Mouse (Mus musculus): ENCODE data around the gene Ube2d3. TPM values are rescaled to one million over a fixed set of nuclear protein-coding genes. Genes with fewer than 3 reads are reported as not detected.

Gene Ube2d3
- polyA plus RNA-seq (2015; fragmentation: Nextera tagmentation; extraction: Ambion mirVana): 497 and 511 TPM in 2 replicates

DNA sequence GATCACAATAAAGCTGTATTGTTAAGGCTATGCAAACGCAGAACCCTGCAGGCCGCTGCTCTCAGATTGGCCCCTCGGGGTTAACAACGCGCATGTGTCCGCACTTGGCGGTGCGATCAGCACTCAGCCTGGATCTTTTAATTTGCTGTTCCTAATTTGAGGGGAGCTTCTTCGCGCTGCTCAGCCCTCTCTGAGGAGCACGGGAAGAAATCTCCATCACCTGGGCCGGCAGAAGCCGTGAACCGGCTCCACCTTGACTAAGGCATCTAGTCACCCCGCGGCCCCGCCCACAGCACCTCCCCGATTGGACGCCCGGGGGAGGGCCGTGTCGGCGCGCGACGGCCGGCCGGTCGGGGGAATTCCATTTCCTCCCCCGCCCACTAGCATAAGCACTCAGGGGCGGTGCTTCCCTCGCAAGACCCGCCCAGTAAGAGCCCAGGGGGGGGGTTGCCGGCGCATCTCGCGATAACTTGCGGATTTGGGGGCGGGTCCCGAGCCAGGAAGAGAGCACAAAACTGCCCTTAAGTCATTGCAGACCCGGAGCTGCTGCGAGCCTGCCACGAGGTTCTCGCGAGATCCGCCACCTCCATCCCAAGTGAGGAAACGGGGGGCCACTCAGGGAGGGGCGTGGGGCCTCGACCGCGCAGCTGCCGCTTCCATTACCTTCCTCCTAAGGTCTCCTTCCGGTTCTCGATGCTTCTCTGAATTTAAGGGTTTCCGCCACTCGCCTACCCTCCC, at the start of gene Ube2d3:
Gene Ube2d3 (plus strand): TSS at position 392 of the 738 bp plus-strand sequence.
- no peaks in the 10 kb centered on the region for H3K27me3 ChIP-seq (replicated peaks; ENCODE audit: control insufficient read depth, insufficient read depth, low read length)
- peaks cover 4% of the 10 kb centered on the region; the same call in 1 of the 2 replicates for H3K4me1 ChIP-seq (ENCODE audit: control insufficient read depth, insufficient read depth, low read length)
- peak within 1 kb of the TSS; percentile 96 for H3K9ac ChIP-seq (ENCODE audit: low read depth, low read length)
- WGBS: under 1% methylated on average over 53 of the region's 56 CpGs
- H3K9me3 ChIP-seq (ENCODE audit: control insufficient read depth, low read length): no peaks in the 10 kb centered on the region
- H3K4me2 ChIP-seq (ENCODE audit: low read depth, low read length): peak within 1 kb of the TSS; percentile 65
- peak; percentile 93 for ATAC-seq
- H3K27ac ChIP-seq (ENCODE audit: low read length): peak within 1 kb of the TSS; percentile 100
- peak within 1 kb of the TSS; percentile 90 for H3K4me3 ChIP-seq (ENCODE audit: low read length)
- H3K36me3 ChIP-seq (ENCODE audit: control insufficient read depth, insufficient read depth, low read length): no peaks in the 10 kb centered on the region

DNA sequence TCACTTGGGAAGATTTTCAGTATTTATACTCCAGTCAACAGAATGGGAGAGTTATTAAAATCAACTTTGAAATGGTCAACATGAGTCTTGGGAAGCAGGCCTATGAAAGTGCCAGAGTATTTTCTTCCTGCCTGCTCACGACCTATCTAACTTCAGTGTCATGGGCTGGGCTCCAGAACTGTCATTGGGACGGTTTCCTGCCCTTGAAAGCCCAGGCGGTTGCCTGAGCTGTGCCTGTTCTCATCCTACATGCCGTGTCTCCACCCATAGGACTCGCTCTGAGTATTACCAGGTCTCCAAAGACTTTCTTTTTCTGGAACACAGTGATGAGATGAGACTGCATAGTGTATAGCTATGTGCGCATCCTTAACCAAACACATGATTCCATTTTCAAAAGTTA, 44.8 kb upstream of the Ube2d3 start:
- ATAC-seq: no peak
- Histone ChIP-seq H3K9me3 (ENCODE audit: control insufficient read depth, low read length) (no peaks in the 10 kb centered on the region), H3K4me3 (ENCODE audit: low read length) (no peak overlapping the region), H3K27ac (ENCODE audit: low read length) (no peak overlapping the region), H3K36me3 (ENCODE audit: control insufficient read depth, insufficient read depth, low read length) (no peaks in the 10 kb centered on the region), H3K4me2 (ENCODE audit: low read depth, low read length) (no peak overlapping the region), H3K4me1 (ENCODE audit: control insufficient read depth, insufficient read depth, low read length) (peaks cover 4% of the 10 kb centered on the region; the same call in 1 of the 2 replicates), H3K27me3 (replicated peaks; ENCODE audit: control insufficient read depth, insufficient read depth, low read length) (no peaks in the 10 kb centered on the region), H3K9ac (ENCODE audit: low read depth, low read length) (no peak overlapping the region)
- 67% methylated on average over 6 of the region's 6 CpGs for WGBS

DNA sequence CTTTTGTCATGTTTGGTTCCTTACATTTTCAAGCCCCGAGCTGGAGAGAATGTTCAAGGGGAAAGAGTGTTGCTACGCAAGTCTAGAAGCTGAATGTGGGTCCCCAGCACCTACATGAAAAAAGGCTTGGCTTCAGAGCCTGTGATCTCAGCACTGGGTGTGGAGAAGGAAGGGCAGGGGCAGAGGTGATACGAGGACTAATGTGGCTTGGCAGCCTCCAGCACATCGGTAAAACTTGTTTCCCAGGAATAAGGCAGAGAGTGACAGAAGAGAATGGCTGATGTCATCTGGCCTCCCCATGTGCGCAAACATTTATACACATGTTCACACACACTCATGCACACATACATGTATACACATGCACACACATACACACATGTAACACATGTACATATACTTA, 42.9 kb upstream of the Ube2d3 start:
- WGBS: 64% methylated on average over 5 of the region's 5 CpGs
- H3K36me3 ChIP-seq (ENCODE audit: control insufficient read depth, insufficient read depth, low read length): no peaks in the 10 kb centered on the region
- peak overlapping the region; percentile 23; the same call in 1 of the 2 replicates for H3K27ac ChIP-seq (ENCODE audit: low read length)
- no peaks in the 10 kb centered on the region for H3K9me3 ChIP-seq (ENCODE audit: control insufficient read depth, low read length)
- H3K27me3 ChIP-seq (replicated peaks; ENCODE audit: control insufficient read depth, insufficient read depth, low read length): no peaks in the 10 kb centered on the region
- no peak overlapping the region for H3K9ac ChIP-seq (ENCODE audit: low read depth, low read length)
- no peak overlapping the region for H3K4me3 ChIP-seq (ENCODE audit: low read length)
- peak; percentile 77 for ATAC-seq
- H3K4me1 ChIP-seq (ENCODE audit: control insufficient read depth, insufficient read depth, low read length): peaks cover 4% of the 10 kb centered on the region; the same call in 1 of the 2 replicates
- H3K4me2 ChIP-seq (ENCODE audit: low read depth, low read length): no peak overlapping the region

DNA sequence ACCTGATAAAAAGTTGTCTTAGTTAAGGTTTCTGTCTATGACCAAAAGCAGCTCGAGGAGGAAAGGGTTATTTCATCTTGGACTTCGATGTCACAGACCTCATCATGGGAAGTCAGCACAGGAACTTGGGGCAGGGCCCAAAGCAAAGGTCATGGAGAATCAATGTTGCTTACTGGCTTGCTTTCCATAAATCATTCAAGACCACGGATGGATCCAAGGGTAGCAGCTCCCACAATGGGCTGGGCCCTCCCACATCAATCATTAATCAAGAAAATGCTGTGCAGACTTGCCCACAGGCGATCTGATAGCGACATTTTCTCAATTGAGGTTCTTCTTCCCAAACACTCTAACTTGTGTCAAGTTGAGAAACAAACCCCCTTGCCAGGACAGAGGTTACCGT, 41.9 kb upstream of the Ube2d3 start:
- ATAC-seq: peak; percentile 79
- WGBS: 28% methylated on average over 6 of the region's 6 CpGs
- no peaks in the 10 kb centered on the region for H3K36me3 ChIP-seq (ENCODE audit: control insufficient read depth, insufficient read depth, low read length)
- H3K9ac ChIP-seq (ENCODE audit: low read depth, low read length): no peak overlapping the region
- H3K9me3 ChIP-seq (ENCODE audit: control insufficient read depth, low read length): no peaks in the 10 kb centered on the region
- H3K27ac ChIP-seq (ENCODE audit: low read length): no peak overlapping the region
- peaks cover 4% of the 10 kb centered on the region; the same call in 1 of the 2 replicates for H3K4me1 ChIP-seq (ENCODE audit: control insufficient read depth, insufficient read depth, low read length)
- H3K4me2 ChIP-seq (ENCODE audit: low read depth, low read length): no peak overlapping the region
- no peaks in the 10 kb centered on the region for H3K27me3 ChIP-seq (replicated peaks; ENCODE audit: control insufficient read depth, insufficient read depth, low read length)
- H3K4me3 ChIP-seq (ENCODE audit: low read length): no peak overlapping the region

DNA sequence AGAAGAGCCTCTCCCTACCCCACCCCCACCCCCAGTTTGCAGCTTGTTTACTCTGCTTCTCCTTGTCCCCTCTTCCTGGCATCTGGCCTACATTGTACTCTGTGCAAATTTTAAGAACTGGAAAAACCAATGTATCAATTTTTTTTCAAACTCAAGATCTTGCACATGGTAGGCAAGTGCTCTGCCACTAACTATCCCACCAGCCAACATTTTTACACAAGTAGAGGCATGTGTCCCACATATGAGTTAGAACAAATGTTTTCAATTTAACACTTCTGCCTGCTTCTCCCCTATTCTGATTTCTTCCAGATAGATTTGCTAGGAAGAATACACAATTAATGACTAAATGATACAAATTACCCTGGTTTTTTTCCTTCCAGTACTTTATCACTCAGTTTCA, 40.8 kb upstream of the Ube2d3 start:
- no peaks in the 10 kb centered on the region for H3K9me3 ChIP-seq (ENCODE audit: control insufficient read depth, low read length)
- peak overlapping the region; percentile 19; the same call in 1 of the 2 replicates for H3K27ac ChIP-seq (ENCODE audit: low read length)
- no peak overlapping the region for H3K9ac ChIP-seq (ENCODE audit: low read depth, low read length)
- H3K36me3 ChIP-seq (ENCODE audit: control insufficient read depth, insufficient read depth, low read length): no peaks in the 10 kb centered on the region
- no peak overlapping the region for H3K4me3 ChIP-seq (ENCODE audit: low read length)
- H3K4me1 ChIP-seq (ENCODE audit: control insufficient read depth, insufficient read depth, low read length): peaks cover 4% of the 10 kb centered on the region; the same call in 1 of the 2 replicates
- ATAC-seq: no peak
- H3K27me3 ChIP-seq (replicated peaks; ENCODE audit: control insufficient read depth, insufficient read depth, low read length): no peaks in the 10 kb centered on the region
- no peak overlapping the region for H3K4me2 ChIP-seq (ENCODE audit: low read depth, low read length)

DNA sequence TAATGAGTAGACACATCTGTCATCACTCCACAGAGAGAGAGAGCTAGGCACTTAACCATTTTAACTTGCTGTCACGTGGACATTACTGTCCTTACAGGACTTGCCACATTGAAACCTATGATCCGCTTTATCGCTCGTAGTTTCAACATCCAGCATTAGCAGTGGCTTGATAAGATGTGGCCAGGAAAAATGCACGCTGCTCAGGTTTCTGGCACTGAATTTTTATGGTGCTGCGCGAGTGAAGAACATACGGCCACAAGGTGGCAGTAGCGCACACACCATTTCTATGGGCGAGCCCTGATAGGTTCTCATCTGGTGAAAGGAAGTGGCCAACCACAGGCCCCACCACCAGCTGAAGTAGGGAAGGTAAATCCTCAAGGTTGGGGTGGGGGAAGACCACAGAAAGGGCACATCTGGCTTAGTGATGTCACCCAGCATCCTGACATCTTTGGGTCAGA, 35.7 kb upstream of the Ube2d3 start:
- Histone ChIP-seq H3K4me2 (ENCODE audit: low read depth, low read length) (no peak overlapping the region), H3K4me1 (ENCODE audit: control insufficient read depth, insufficient read depth, low read length) (no peaks in the 10 kb centered on the region), H3K9me3 (ENCODE audit: control insufficient read depth, low read length) (no peaks in the 10 kb centered on the region), H3K4me3 (ENCODE audit: low read length) (no peak overlapping the region), H3K27me3 (replicated peaks; ENCODE audit: control insufficient read depth, insufficient read depth, low read length) (no peaks in the 10 kb centered on the region), H3K9ac (ENCODE audit: low read depth, low read length) (no peak overlapping the region), H3K36me3 (ENCODE audit: control insufficient read depth, insufficient read depth, low read length) (peaks cover 3% of the 10 kb centered on the region; the same call in 1 of the 2 replicates), H3K27ac (ENCODE audit: low read length) (no peak overlapping the region)
- 6% methylated on average over 10 of the region's 10 CpGs for WGBS
- peak; percentile 82 for ATAC-seq

DNA sequence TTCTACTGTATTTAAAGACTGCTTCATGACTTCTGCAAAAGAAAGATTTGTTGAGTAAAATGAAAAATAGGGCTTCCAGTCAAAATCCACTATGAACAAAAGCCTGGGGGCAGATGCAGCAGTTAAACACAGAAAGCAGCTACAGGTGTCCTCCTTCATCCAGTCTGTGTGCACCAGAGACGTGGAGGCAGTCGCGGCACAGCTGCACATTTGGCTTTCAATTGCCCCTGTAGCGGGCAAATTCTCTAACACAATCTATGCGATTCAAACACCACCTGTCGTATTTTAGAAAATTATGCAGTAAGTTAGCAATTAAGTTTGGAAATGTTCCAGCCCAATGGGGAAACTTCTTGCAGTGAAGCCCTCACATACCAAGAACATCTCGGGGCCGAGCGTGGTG, 34.7 kb upstream of the Ube2d3 start:
- Histone ChIP-seq H3K4me2 (ENCODE audit: low read depth, low read length) (no peak overlapping the region), H3K36me3 (ENCODE audit: control insufficient read depth, insufficient read depth, low read length) (peaks cover 3% of the 10 kb centered on the region; the same call in 1 of the 2 replicates), H3K4me1 (ENCODE audit: control insufficient read depth, insufficient read depth, low read length) (no peaks in the 10 kb centered on the region), H3K4me3 (ENCODE audit: low read length) (no peak overlapping the region), H3K9ac (ENCODE audit: low read depth, low read length) (no peak overlapping the region), H3K9me3 (ENCODE audit: control insufficient read depth, low read length) (no peaks in the 10 kb centered on the region), H3K27me3 (replicated peaks; ENCODE audit: control insufficient read depth, insufficient read depth, low read length) (no peaks in the 10 kb centered on the region), H3K27ac (ENCODE audit: low read length) (no peak overlapping the region)
- WGBS: 91% methylated on average over 9 of the region's 9 CpGs
- no peak for ATAC-seq

DNA sequence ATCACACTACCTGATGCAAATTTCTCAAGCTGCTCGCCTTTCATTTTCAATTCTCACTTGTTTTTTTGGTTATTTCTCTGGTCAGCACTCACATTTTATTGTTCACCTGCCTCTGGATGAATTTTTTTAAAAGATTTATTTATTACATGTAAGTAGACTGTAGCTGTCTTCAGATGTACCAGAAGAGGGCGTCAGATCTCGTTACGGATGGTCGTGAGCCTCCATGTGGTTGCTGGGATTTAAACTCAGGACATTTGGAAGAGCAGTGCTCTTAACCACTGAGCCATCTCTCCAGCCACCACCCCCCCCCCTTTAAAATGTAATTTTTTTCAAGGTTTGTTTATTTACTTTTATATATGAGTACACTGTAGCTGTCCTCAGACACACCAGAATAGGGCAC, 34.1 kb upstream of the Ube2d3 start:
- no peak for ATAC-seq

DNA sequence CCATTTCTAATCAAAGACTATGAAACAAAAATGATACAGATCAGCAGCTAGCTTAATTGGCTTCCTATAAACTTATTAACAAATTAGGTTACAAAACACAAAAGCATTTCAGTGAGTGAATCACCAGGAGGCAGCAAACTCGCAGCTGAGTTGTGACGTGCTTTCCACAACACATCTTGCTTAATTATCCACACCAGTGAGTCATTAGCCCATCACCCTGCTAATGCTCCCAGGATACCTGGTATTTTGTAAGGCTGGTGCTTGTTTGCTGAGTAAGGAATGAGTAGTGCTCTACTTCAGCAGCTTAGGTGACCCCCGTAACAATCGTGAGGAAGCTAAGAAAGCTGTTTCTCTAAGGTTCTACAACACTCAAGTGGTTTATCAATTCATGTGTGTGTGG, 33.4 kb upstream of the Ube2d3 start:
- H3K9me3 ChIP-seq (ENCODE audit: control insufficient read depth, low read length): peaks cover 4% of the 10 kb centered on the region; the same call in 1 of the 2 replicates
- 82% methylated on average over 4 of the region's 4 CpGs for WGBS
- H3K4me1 ChIP-seq (ENCODE audit: control insufficient read depth, insufficient read depth, low read length): no peaks in the 10 kb centered on the region
- H3K9ac ChIP-seq (ENCODE audit: low read depth, low read length): no peak overlapping the region
- H3K4me3 ChIP-seq (ENCODE audit: low read length): no peak overlapping the region
- H3K36me3 ChIP-seq (ENCODE audit: control insufficient read depth, insufficient read depth, low read length): peaks cover 6% of the 10 kb centered on the region
- no peak for ATAC-seq
- H3K27me3 ChIP-seq (replicated peaks; ENCODE audit: control insufficient read depth, insufficient read depth, low read length): no peaks in the 10 kb centered on the region
- H3K4me2 ChIP-seq (ENCODE audit: low read depth, low read length): no peak overlapping the region
- H3K27ac ChIP-seq (ENCODE audit: low read length): no peak overlapping the region

More for the DNA sequence above, 34.1 kb upstream of the Ube2d3 start:
- Histone ChIP-seq H3K36me3 (ENCODE audit: control insufficient read depth, insufficient read depth, low read length) (peaks cover 3% of the 10 kb centered on the region; the same call in 1 of the 2 replicates), H3K27ac (ENCODE audit: low read length) (no peak overlapping the region), H3K4me1 (ENCODE audit: control insufficient read depth, insufficient read depth, low read length) (no peaks in the 10 kb centered on the region), H3K9ac (ENCODE audit: low read depth, low read length) (no peak overlapping the region), H3K9me3 (ENCODE audit: control insufficient read depth, low read length) (no peaks in the 10 kb centered on the region), H3K4me3 (ENCODE audit: low read length) (no peak overlapping the region), H3K27me3 (replicated peaks; ENCODE audit: control insufficient read depth, insufficient read depth, low read length) (no peaks in the 10 kb centered on the region), H3K4me2 (ENCODE audit: low read depth, low read length) (no peak overlapping the region)
- WGBS: 79% methylated on average over 5 of the region's 5 CpGs

Data from intestine, embryonic 16.5 days (tissue).